Mouse (Mus musculus) intestine, postnatal 0 days (tissue): ENCODE measurements around the gene Smarca2. TPM values are rescaled to one million over a fixed set of nuclear protein-coding genes. Genes with fewer than 3 reads are reported as not detected.

ENCODE experiments used
- ATAC-seq: fragments of 200-750 bp; cut with Nextera tagmentation; 2 replicates; pipeline ENCODE4 v1.8.0; 2017; ENCODE audit warnings: mild to moderate bottlenecking, moderate TSS enrichment, moderate library complexity
- H3K27ac ChIP-seq: fragments of 300-500 bp; sonication (generic); 2 replicates; pipeline ENCODE4 v1.5.1; 2014; ENCODE audit warnings: mild to moderate bottlenecking, low read depth, low read length, moderate library complexity
- H3K27me3 ChIP-seq: fragments of 300-500 bp; sonication (generic); replicated peaks from 2 replicates; pipeline ENCODE4 v1.6.1; 2014; ENCODE audit warnings: low read length, mixed read lengths; ENCODE audit not compliant: control insufficient read depth, insufficient read depth
- H3K36me3 ChIP-seq: fragments of 300-500 bp; sonication (generic); 2 replicates; pipeline ENCODE4 v1.6.1; 2014; ENCODE audit warnings: mild to moderate bottlenecking, moderate library complexity; ENCODE audit not compliant: control insufficient read depth, insufficient read depth
- H3K4me1 ChIP-seq: fragments of 300-500 bp; sonication (generic); replicated peaks from 2 replicates; pipeline ENCODE4 v1.6.1; 2014; ENCODE audit warnings: antibody characterized with exemption, low read length, mixed read lengths; ENCODE audit not compliant: control insufficient read depth, insufficient read depth
- H3K4me2 ChIP-seq: fragments of 300-500 bp; sonication (generic); replicated peaks from 2 replicates; pipeline ENCODE4 v1.6.1; 2014; ENCODE audit warnings: low read depth, mild to moderate bottlenecking, moderate library complexity
- H3K4me3 ChIP-seq: fragments of 300-500 bp; sonication (generic); 2 replicates; pipeline ENCODE4 v1.5.1; 2014; ENCODE audit warnings: low read depth, low read length
- H3K9ac ChIP-seq: fragments of 300-500 bp; sonication (generic); 2 replicates; pipeline ENCODE4 v1.6.1; 2014; ENCODE audit warnings: mild to moderate bottlenecking, low read depth, low read length
- H3K9me3 ChIP-seq: fragments of 300-500 bp; sonication (generic); 2 replicates; pipeline ENCODE4 v1.6.1; 2016; ENCODE audit warnings: mixed run types; ENCODE audit not compliant: control insufficient read depth
- CTCF ChIP-seq: sonication (generic); IDR thresholded peaks from 2 replicates; pipeline ENCODE4 v1.5.1; 2016; ENCODE audit warnings: low read depth, mild to moderate bottlenecking, control low read depth, antibody characterized with exemption, moderate library complexity
- WGBS: fragments of 180-500 bp; shearing (Covaris S2); extraction: QIAGEN DNeasy Blood & Tissue Kit; methylation state at CpG from one replicate; pipeline ENCODE4 v1.1.7; 2014; 5-methylcytosine and 5-hydroxymethylcytosine counted together
- polyA plus RNA-seq: library from polyadenylated mRNA; unstranded; fragments of >200 nt; fragmentation: Nextera tagmentation; extraction: Ambion mirVana; gene quantifications from 2 replicates; pipeline ENCODE4 v1.2.1, GENCODE M21; 2015

Smarca2 gene
- polyA plus RNA-seq, 1 experiment from 2014 or later: 18.1 TPM

DNA sequence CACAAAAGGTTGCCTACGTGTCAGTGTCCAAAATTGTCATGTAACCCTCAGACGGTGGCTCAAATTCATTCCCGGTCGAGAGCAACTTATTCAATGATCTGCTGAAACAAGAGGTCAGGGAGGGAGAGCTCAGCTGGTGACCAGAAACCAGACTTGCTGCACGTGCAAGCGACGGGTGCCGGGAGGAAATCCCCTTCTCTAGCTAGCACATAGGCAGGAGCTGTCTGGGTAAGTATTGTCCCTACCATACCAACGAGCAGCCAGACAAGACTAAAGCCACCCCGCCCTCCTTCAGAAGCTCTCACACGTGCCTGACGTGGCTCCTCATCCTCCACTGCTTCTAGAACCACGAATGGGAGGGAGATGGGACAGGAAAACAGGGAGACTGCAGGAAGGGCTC lies 154.4 kb downstream of the Smarca2 start:
- no peak for TF ChIP-seq CTCF
- H3K4me2 ChIP-seq: no peak overlapping the region
- H3K9ac ChIP-seq: no peak overlapping the region
- WGBS: 82% methylated on average over 13 of the region's 13 CpGs
- no peaks in the 10 kb centered on the region for H3K4me1 ChIP-seq
- no peaks in the 10 kb centered on the region for H3K9me3 ChIP-seq
- peaks cover 5% of the 10 kb centered on the region; the same call in 1 of the 2 replicates for H3K36me3 ChIP-seq
- H3K27ac ChIP-seq: no peak overlapping the region
- ATAC-seq: no peak
- no peak overlapping the region for H3K4me3 ChIP-seq
- no peaks in the 10 kb centered on the region for H3K27me3 ChIP-seq

DNA sequence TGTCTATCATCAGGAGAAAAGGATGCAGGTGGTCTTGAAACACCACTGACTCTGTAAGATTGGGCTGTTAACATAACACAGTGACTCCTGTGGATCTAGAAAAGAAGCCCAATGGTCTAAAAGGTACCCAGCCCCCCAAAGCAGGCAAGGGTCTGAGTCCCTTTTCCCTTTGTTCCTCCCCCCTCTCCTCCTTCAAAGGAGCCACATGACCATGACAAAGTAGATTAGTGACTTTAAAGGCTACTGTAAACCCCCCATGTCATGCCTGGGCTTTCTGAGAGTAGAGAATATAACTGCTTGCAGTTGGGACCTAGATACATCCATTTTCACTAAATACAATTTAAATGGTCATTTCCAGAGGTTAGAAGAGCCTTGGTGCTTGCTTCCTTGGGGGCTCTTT lies 156.4 kb downstream of the Smarca2 start:
- Histone ChIP-seq H3K4me3 (no peak overlapping the region), H3K27me3 (no peaks in the 10 kb centered on the region), H3K36me3 (peaks cover 5% of the 10 kb centered on the region; the same call in 1 of the 2 replicates), H3K4me2 (no peak overlapping the region), H3K9me3 (no peaks in the 10 kb centered on the region), H3K9ac (no peak overlapping the region), H3K27ac (no peak overlapping the region), H3K4me1 (no peaks in the 10 kb centered on the region)
- ATAC-seq: no peak
- no peak for TF ChIP-seq CTCF

DNA sequence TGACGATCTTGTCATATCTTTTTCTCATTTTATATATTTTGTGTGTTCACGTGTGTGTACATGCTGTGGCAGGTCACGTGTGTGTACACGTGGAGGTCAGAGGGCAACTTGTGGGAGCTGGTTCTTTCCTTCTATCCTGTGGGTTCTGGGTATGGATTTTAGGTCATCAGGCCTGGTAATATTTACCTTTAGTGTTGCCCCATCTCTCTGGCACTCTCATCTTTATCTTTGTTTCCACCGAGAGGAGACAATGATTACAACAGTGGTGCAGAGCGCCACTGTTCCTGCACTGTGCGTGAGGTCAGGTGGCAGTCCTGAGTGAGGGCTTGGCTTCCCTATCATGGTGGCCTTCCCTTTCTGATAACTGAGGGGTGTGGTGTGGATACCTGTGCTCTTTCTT lies 160.6 kb downstream of the Smarca2 start:
- H3K9ac ChIP-seq: no peak overlapping the region
- H3K36me3 ChIP-seq: peaks cover 13% of the 10 kb centered on the region; the same call in 1 of the 2 replicates
- no peak for ATAC-seq
- H3K4me1 ChIP-seq: no peaks in the 10 kb centered on the region
- TF ChIP-seq CTCF: no peak
- WGBS: 69% methylated on average over 7 of the region's 7 CpGs
- no peak overlapping the region for H3K27ac ChIP-seq
- no peak overlapping the region for H3K4me3 ChIP-seq
- H3K4me2 ChIP-seq: no peak overlapping the region
- H3K9me3 ChIP-seq: no peaks in the 10 kb centered on the region
- H3K27me3 ChIP-seq: no peaks in the 10 kb centered on the region

DNA sequence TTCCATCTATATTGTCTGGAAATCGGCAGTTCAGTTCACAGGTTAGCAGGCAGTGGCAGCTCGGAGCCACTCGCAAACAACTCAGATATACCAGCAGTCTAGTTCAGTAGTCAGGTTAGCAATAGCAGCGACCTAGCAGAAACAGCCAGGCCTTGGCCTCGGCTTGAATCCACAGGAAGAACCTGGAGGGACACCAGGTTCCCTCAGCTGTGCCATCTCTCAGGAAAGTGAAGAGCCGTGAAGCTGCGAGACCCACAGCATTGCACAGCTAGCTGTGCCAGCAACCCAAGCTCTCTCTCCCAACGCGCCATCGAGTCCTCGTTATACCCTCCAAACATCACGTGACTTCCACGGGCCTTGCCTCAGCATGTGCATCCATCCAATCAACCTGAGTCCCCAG lies 162.6 kb downstream of the Smarca2 start:
- no peaks in the 10 kb centered on the region for H3K9me3 ChIP-seq
- no peak for ATAC-seq
- no peak for TF ChIP-seq CTCF
- H3K27me3 ChIP-seq: no peaks in the 10 kb centered on the region
- no peak overlapping the region for H3K4me2 ChIP-seq
- no peak overlapping the region for H3K27ac ChIP-seq
- no peak overlapping the region for H3K9ac ChIP-seq
- H3K36me3 ChIP-seq: peaks cover 13% of the 10 kb centered on the region
- H3K4me3 ChIP-seq: no peak overlapping the region
- H3K4me1 ChIP-seq: no peaks in the 10 kb centered on the region
- WGBS: 96% methylated on average over 13 of the region's 13 CpGs

DNA sequence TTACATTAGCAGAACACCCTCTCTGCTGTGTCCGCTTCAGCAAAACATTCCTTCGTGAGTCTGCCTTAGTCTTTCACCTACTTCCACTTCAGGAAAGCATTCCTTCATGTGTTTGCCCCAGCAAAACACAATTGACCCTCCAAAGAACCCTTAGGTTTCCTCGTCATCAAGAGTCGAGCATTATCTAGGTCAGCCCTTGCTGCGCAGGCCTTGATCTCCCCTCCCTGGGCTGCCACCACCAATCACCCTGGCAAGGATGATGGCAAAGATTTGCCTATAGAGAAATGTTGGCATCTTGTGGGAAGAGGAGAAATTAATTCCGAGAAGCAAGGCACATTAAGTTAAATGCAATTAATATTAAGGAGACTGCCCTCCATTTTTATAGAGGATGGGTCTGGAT lies 163.1 kb downstream of the Smarca2 start:
- TF ChIP-seq CTCF: no peak
- Histone ChIP-seq H3K27me3 (no peaks in the 10 kb centered on the region), H3K36me3 (peaks cover 17% of the 10 kb centered on the region), H3K27ac (no peak overlapping the region), H3K4me2 (no peak overlapping the region), H3K9me3 (no peaks in the 10 kb centered on the region), H3K9ac (no peak overlapping the region), H3K4me3 (no peak overlapping the region), H3K4me1 (no peaks in the 10 kb centered on the region)
- ATAC-seq: no peak
- 93% methylated on average over 6 of the region's 6 CpGs for WGBS

DNA sequence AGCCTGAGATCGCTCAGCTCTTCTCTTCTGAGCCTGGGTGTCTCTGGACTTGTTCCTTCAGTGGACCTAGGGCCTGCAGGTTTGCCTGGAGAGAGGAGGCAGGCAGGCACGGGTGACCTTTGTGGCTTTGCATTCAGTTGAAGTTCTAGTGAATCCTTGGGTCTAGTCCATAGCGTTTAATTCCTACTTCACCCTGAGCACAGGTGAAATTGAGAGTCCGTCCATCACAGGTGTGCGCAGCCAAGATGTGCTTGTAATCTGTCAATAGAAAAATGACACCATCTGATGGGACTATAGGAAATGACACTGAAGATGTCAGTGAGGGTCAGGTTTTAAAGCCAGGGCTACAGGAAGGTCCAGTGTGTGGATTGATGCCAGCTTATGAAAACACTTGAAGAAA lies 164.0 kb downstream of the Smarca2 start:
- no peak for ATAC-seq
- Histone ChIP-seq H3K4me2 (no peak overlapping the region), H3K27ac (no peak overlapping the region), H3K4me1 (no peaks in the 10 kb centered on the region), H3K4me3 (no peak overlapping the region), H3K9ac (no peak overlapping the region), H3K9me3 (no peaks in the 10 kb centered on the region), H3K36me3 (peaks cover 21% of the 10 kb centered on the region), H3K27me3 (no peaks in the 10 kb centered on the region)
- 92% methylated on average over 5 of the region's 5 CpGs for WGBS
- TF ChIP-seq CTCF: no peak
